Mouse (Mus musculus): ENCODE measurements at regions not wholly inside any gene's neighbourhood (a gene's known extent, or its start where the extent isn't known, plus 50 kb on each side); places are given as distances from the start of the nearest gene placed in this dataset.
"Not testable (repeated sequence)": the region's sequence is repeated elsewhere in the genome, so short reads cannot be mapped to it uniquely, and the experiment has no call there.

- WGBS = 70% methylated on average over 10 of the region's 10 CpGs
- Histone ChIP-seq H3K4me1 (ENCODE audit: control insufficient read depth, insufficient read depth, low read length) (no peaks in the 10 kb centered on the region), H3K4me3 (replicated peaks; ENCODE audit: extremely low read depth, low read depth, low read length) (no peak overlapping the region)
- DNase-seq = no peak
- no peak for TF ChIP-seq CTCF (IDR thresholded peaks at IDR 0.05; ENCODE audit: insufficient read depth, low read length)
- TF ChIP-seq POLR2A (IDR thresholded peaks at IDR 0.05; ENCODE audit: borderline replicate concordance, extremely low read depth, low read depth, low read length) = no peak
Measured at GRCm38 (mm10) chr7:82084473-82084872, 89.2 kb upstream of the Sh3gl3 start.

- DNase-seq = no peak
- WGBS = 57% methylated on average over 4 of the region's 4 CpGs
- TF ChIP-seq CTCF (IDR thresholded peaks at IDR 0.05; ENCODE audit: insufficient read depth, low read length) (no peak), POLR2A (IDR thresholded peaks at IDR 0.05; ENCODE audit: borderline replicate concordance, extremely low read depth, low read depth, low read length) (no peak)
- H3K4me3 ChIP-seq (replicated peaks; ENCODE audit: extremely low read depth, low read depth, low read length) = no peak overlapping the region
- no peaks in the 10 kb centered on the region for H3K4me1 ChIP-seq (ENCODE audit: control insufficient read depth, insufficient read depth, low read length)
Measured at GRCm38 (mm10) chr7:82085205-82085604, 88.4 kb upstream of the Sh3gl3 start.

GRCm38 (mm10) chr7:82098136-82098535 lies 75.5 kb upstream of the Sh3gl3 start:
- H3K4me1 ChIP-seq (ENCODE audit: control insufficient read depth, insufficient read depth, low read length) = no peaks in the 10 kb centered on the region
- WGBS = 84% methylated on average over 6 of the region's 6 CpGs
- no peak for DNase-seq
- TF ChIP-seq CTCF (IDR thresholded peaks at IDR 0.05; ENCODE audit: insufficient read depth, low read length) (no peak), POLR2A (IDR thresholded peaks at IDR 0.05; ENCODE audit: borderline replicate concordance, extremely low read depth, low read depth, low read length) (no peak)
- H3K4me3 ChIP-seq (replicated peaks; ENCODE audit: extremely low read depth, low read depth, low read length) = no peak overlapping the region

GRCm38 (mm10) chr7:82101314-82101713 lies 72.3 kb upstream of the Sh3gl3 start:
- TF ChIP-seq POLR2A (IDR thresholded peaks at IDR 0.05; ENCODE audit: borderline replicate concordance, extremely low read depth, low read depth, low read length) = no peak
- TF ChIP-seq CTCF (IDR thresholded peaks at IDR 0.05; ENCODE audit: insufficient read depth, low read length) = no peak
- DNase-seq = no peak
- Histone ChIP-seq H3K4me3 (replicated peaks; ENCODE audit: extremely low read depth, low read depth, low read length) (no peak overlapping the region), H3K4me1 (ENCODE audit: control insufficient read depth, insufficient read depth, low read length) (no peaks in the 10 kb centered on the region)
- WGBS = 93% methylated on average over 2 of the region's 2 CpGs

GRCm38 (mm10) chr7:82105631-82106030 lies 68.0 kb upstream of the Sh3gl3 start:
- 88% methylated on average over 5 of the region's 5 CpGs for WGBS
- DNase-seq = no peak
- Histone ChIP-seq H3K4me1 (ENCODE audit: control insufficient read depth, insufficient read depth, low read length) (no peaks in the 10 kb centered on the region), H3K4me3 (replicated peaks; ENCODE audit: extremely low read depth, low read depth, low read length) (no peak overlapping the region)
- TF ChIP-seq POLR2A (IDR thresholded peaks at IDR 0.05; ENCODE audit: borderline replicate concordance, extremely low read depth, low read depth, low read length) = no peak
- no peak for TF ChIP-seq CTCF (IDR thresholded peaks at IDR 0.05; ENCODE audit: insufficient read depth, low read length)

GRCm38 (mm10) chr7:82109141-82109540 lies 64.5 kb upstream of the Sh3gl3 start:
- H3K4me1 ChIP-seq (ENCODE audit: control insufficient read depth, insufficient read depth, low read length); DNase-seq; H3K4me3 ChIP-seq (replicated peaks; ENCODE audit: extremely low read depth, low read depth, low read length): not testable (repeated sequence)

GRCm38 (mm10) chr7:82109550-82109949 lies 64.1 kb upstream of the Sh3gl3 start:
- no peak for DNase-seq
- Histone ChIP-seq H3K4me1 (ENCODE audit: control insufficient read depth, insufficient read depth, low read length) (no peaks in the 10 kb centered on the region), H3K4me3 (replicated peaks; ENCODE audit: extremely low read depth, low read depth, low read length) (no peak overlapping the region)
- WGBS = 48% methylated on average over 5 of the region's 5 CpGs
- TF ChIP-seq POLR2A (IDR thresholded peaks at IDR 0.05; ENCODE audit: borderline replicate concordance, extremely low read depth, low read depth, low read length) (no peak), CTCF (IDR thresholded peaks at IDR 0.05; ENCODE audit: insufficient read depth, low read length) (no peak)

- TF ChIP-seq POLR2A (IDR thresholded peaks at IDR 0.05; ENCODE audit: borderline replicate concordance, extremely low read depth, low read depth, low read length) (no peak), CTCF (IDR thresholded peaks at IDR 0.05; ENCODE audit: insufficient read depth, low read length) (no peak)
- Histone ChIP-seq H3K4me3 (replicated peaks; ENCODE audit: extremely low read depth, low read depth, low read length) (no peak overlapping the region), H3K4me1 (ENCODE audit: control insufficient read depth, insufficient read depth, low read length) (no peaks in the 10 kb centered on the region)
- DNase-seq = no peak
- WGBS = 49% methylated on average over 8 of the region's 8 CpGs
Measured at GRCm38 (mm10) chr7:82109977-82110376, 63.7 kb upstream of the Sh3gl3 start.

GRCm38 (mm10) chr7:82112046-82112445 lies 61.6 kb upstream of the Sh3gl3 start:
- H3K4me1 ChIP-seq (ENCODE audit: control insufficient read depth, insufficient read depth, low read length) = no peaks in the 10 kb centered on the region
- 55% methylated on average over 6 of the region's 6 CpGs for WGBS
- TF ChIP-seq POLR2A (IDR thresholded peaks at IDR 0.05; ENCODE audit: borderline replicate concordance, extremely low read depth, low read depth, low read length) (no peak), CTCF (IDR thresholded peaks at IDR 0.05; ENCODE audit: insufficient read depth, low read length) (no peak)

GRCm38 (mm10) chr7:82115646-82116045 lies 58.0 kb upstream of the Sh3gl3 start:
- H3K4me1 ChIP-seq (ENCODE audit: control insufficient read depth, insufficient read depth, low read length) = no peaks in the 10 kb centered on the region
- no peak for TF ChIP-seq CTCF (IDR thresholded peaks at IDR 0.05; ENCODE audit: insufficient read depth, low read length)
- TF ChIP-seq POLR2A (IDR thresholded peaks at IDR 0.05; ENCODE audit: borderline replicate concordance, extremely low read depth, low read depth, low read length) = no peak
- 75% methylated on average over 6 of the region's 6 CpGs for WGBS
- DNase-seq = no peak
- no peak overlapping the region for H3K4me3 ChIP-seq (replicated peaks; ENCODE audit: extremely low read depth, low read depth, low read length)

More at GRCm38 (mm10) chr7:82112046-82112445, 61.6 kb upstream of the Sh3gl3 start:
- no peak overlapping the region for H3K4me3 ChIP-seq (replicated peaks; ENCODE audit: extremely low read depth, low read depth, low read length)
- no peak for DNase-seq

GRCm38 (mm10) chr7:82119266-82119665 lies 54.4 kb upstream of the Sh3gl3 start:
- Histone ChIP-seq H3K4me1 (ENCODE audit: control insufficient read depth, insufficient read depth, low read length) (no peaks in the 10 kb centered on the region), H3K4me3 (replicated peaks; ENCODE audit: extremely low read depth, low read depth, low read length) (no peak overlapping the region)
- WGBS = 13% methylated on average over 2 of the region's 2 CpGs
- TF ChIP-seq POLR2A (IDR thresholded peaks at IDR 0.05; ENCODE audit: borderline replicate concordance, extremely low read depth, low read depth, low read length) (no peak), CTCF (IDR thresholded peaks at IDR 0.05; ENCODE audit: insufficient read depth, low read length) (no peak)
- peak; percentile 37 for DNase-seq
